Mouse (Mus musculus) gastrocnemius, postnatal 14 days (tissue): ENCODE results near the gene D630036H23Rik. TPM values are rescaled to one million over a fixed set of nuclear protein-coding genes. Genes with fewer than 3 reads are reported as not detected.
"Not testable (repeated sequence)": the region's sequence is repeated elsewhere in the genome, so short reads cannot be mapped to it uniquely, and the experiment has no call there.

ENCODE experiments used
- DNase-seq: peaks from one replicate; pipeline ENCODE4 v3.0.0; 2021; ENCODE audit warnings: mixed read lengths
- intact Hi-C: fragments of 180-260 bp; cut with DNase I; formaldehyde crosslinking; loops from one replicate; pipeline ENCODE4 v1.15.1; 2025; ENCODE audit warnings: low total_unique reads
- long read RNA-seq, 2 experiments: library from polyadenylated mRNA; stranded (forward); transcript quantifications; one replicate each; pipeline ENCODE4 v2.0.0; 2021
- total RNA-seq, 2 experiments: library from RNA; stranded (reverse); gene quantifications; 2 replicates each; pipeline ENCODE4 v1.2.3; 2021

D630036H23Rik gene
- 1 to 10 TPM; 1.3 to 1.6 TPM for total RNA-seq
- long read RNA-seq, experiment 1, partial matches to known transcripts = 0 of 1 reads
- long read RNA-seq, experiment 1, other reads (novel, unspliced or antisense) = 0 of 1 reads
- long read RNA-seq, experiment 2, partial matches to known transcripts = 0 of 1 reads
- long read RNA-seq, experiment 2, other reads (novel, unspliced or antisense) = 0 of 1 reads

GRCm38 (mm10) chr12:36381441-36382340, at the start of gene D630036H23Rik, which contains the start of gene Ispd:
Gene D630036H23Rik (minus strand): TSS chr12:36382181.
Gene Ispd (plus strand): TSS chr12:36381450.
- intact Hi-C loops = no loop called here
- DNase-seq = peak; percentile 84

GRCm38 (mm10) chr12:36426163-36427045, 44.4 kb upstream of the D630036H23Rik start:
- intact Hi-C loops = no loop called here

GRCm38 (mm10) chr12:36425258-36425657, 43.3 kb upstream of the D630036H23Rik start:
- intact Hi-C loops = no loop called here
- DNase-seq = no peak

More at GRCm38 (mm10) chr12:36426163-36427045, 44.4 kb upstream of the D630036H23Rik start:
- no peak for DNase-seq

- intact Hi-C loops = no loop called here
- no peak for DNase-seq
Measured at GRCm38 (mm10) chr12:36423677-36424076, 41.7 kb upstream of the D630036H23Rik start.

- DNase-seq = no peak
- intact Hi-C loops = no loop called here
Measured at GRCm38 (mm10) chr12:36395115-36395514, 13.1 kb upstream of the D630036H23Rik start.

- DNase-seq = no peak
- intact Hi-C loops = no loop called here
Measured at GRCm38 (mm10) chr12:36386991-36387390, 5.0 kb upstream of the D630036H23Rik start.

- no peak for DNase-seq
- intact Hi-C loops = no loop called here
Measured at GRCm38 (mm10) chr12:36385386-36385785, 3.4 kb upstream of the D630036H23Rik start.

GRCm38 (mm10) chr12:36380806-36381205, 1.2 kb downstream of the D630036H23Rik start:
- intact Hi-C loops = no loop called here
- DNase-seq = no peak

GRCm38 (mm10) chr12:36380254-36380653, 1.7 kb downstream of the D630036H23Rik start:
- intact Hi-C loops = no loop called here
- no peak for DNase-seq

- intact Hi-C loops, DNase-seq: not testable (repeated sequence)
Measured at GRCm38 (mm10) chr12:36376391-36376790, 5.6 kb downstream of the D630036H23Rik start.

GRCm38 (mm10) chr12:36373237-36373998, 8.6 kb downstream of the D630036H23Rik start:
- no peak for DNase-seq
- intact Hi-C loops = no loop called here

- no peak for DNase-seq
Measured at GRCm38 (mm10) chr12:36364013-36364412, 18.0 kb downstream of the D630036H23Rik start.

GRCm38 (mm10) chr12:36360693-36361092, 21.3 kb downstream of the D630036H23Rik start:
- intact Hi-C loops = no loop called here
- no peak for DNase-seq

More at GRCm38 (mm10) chr12:36364013-36364412, 18.0 kb downstream of the D630036H23Rik start:
- intact Hi-C loops = no loop called here

GRCm38 (mm10) chr12:36360064-36360463, 21.9 kb downstream of the D630036H23Rik start:
- intact Hi-C loops = no loop called here
- DNase-seq = no peak

GRCm38 (mm10) chr12:36344131-36344530, 37.9 kb downstream of the D630036H23Rik start:
- intact Hi-C loops = no loop called here
- no peak for DNase-seq

GRCm38 (mm10) chr12:36333837-36334281, 48.1 kb downstream of the D630036H23Rik start:
- no peak for DNase-seq
- intact Hi-C loops = no loop called here

GRCm38 (mm10) chr12:36332676-36333075, 49.3 kb downstream of the D630036H23Rik start:
- intact Hi-C loops = no loop called here
- no peak for DNase-seq
